Mouse (Mus musculus) heart, adult 18-20 months (tissue): Measurements from ENCODE around the gene Ccl5. TPM values are rescaled to one million over a fixed set of nuclear protein-coding genes. Genes with fewer than 3 reads are reported as not detected.
"Not testable (repeated sequence)": the region's sequence is repeated elsewhere in the genome, so short reads cannot be mapped to it uniquely, and the experiment has no call there.

Experiments
- DNase-seq, 2 experiments: peaks; one replicate each; pipeline ENCODE4 v3.0.0; 2021 to 2022; ENCODE audit warnings: mixed read lengths in 1 of 2
- long read RNA-seq, 2 experiments: library from polyadenylated mRNA; stranded (forward); transcript quantifications; one replicate each; pipeline ENCODE4 v2.0.0; 2021
- total RNA-seq, 2 experiments: library from RNA; stranded (reverse); gene quantifications; 2 replicates each; pipeline ENCODE4 v1.2.3; 2021

The Ccl5 gene
- 10 to 100 TPM in 1 of 2 experiments, 1 to 10 TPM in 1; 2.6 to 10.5 TPM for total RNA-seq
- long read RNA-seq, experiment 1, partial matches to known transcripts: 0 of 1 reads
- long read RNA-seq, experiment 1, other reads (novel, unspliced or antisense): 0 of 1 reads
- long read RNA-seq, experiment 2, transcript Ccl5-201 (3 exons, 532 nt): major isoform, 10 of 11 reads
- long read RNA-seq, experiment 2, partial matches to known transcripts: 0 of 11 reads
- long read RNA-seq, experiment 2, other reads (novel, unspliced or antisense): 1 of 11 reads

DNA sequence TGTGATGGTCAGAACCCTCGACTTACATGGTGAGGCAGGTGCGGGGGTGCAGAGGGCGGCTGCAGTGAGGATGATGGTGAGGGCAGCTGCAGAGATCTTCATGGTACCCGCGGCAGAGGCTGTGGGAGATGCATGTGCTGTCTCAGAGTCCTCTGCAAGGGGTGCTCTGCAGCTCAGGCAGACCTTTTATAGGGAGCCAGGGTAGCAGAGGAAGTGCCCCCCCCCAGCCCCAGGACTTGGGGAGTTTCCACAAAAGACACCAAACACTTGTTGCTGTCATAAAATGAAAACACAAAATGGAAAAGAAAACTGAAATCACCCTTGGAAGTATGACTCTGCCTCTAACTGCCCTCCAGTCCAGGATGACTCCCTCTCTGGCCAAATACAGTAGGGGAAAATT, at the start of gene Ccl5:
Ccl5 (minus strand) TSS at position 159 of the 400 bp plus-strand sequence.
- no peak for DNase-seq

DNA sequence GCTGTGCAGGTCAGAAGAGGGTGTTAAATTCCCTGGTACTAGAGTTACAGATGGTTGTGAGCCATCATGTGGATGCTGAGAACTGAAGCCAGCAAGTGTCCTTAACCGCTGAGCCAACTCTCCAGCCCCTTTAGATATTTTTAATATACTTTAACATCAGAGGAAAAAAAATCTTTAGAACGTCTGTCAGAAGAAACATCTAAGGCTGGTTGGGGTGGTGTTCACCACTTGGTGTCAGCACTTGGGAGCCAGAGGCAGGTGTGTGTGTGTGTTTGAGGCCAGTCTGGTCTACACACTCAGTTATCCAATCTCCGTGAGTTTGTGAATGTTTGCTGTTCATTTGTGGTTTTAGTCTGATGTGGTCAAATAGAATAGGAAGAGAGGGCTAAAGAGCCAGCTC, 48.7 kb upstream of the Ccl5 start:
- DNase-seq: no peak

DNA sequence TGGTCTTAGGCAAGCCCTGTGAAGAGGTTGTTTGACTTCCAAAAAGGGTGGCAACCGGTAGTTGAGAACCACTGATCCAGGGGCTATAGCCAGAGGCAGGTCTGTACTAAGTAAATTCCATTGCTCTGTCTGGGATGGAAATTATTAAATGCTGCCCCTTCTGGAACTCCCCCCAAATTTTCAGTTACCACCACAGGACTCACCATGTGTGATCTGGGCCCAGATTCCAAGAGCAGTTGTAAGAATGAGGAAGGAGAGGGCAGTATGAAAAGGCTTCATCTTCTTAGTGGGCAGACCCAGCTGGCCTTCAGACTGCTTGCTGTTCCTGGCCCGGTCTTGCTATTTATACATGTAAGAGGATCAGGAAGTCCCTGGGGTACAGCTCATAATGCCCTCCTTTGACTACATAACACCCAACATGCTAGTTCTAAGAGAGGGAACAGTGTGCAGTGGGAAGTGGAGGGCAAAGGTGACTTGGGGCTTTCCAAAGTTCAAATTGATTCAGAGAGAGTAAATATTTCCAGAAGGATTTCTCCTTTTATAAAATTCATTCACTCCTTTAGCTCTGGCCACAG, 48.0 kb upstream of the Ccl5 start, which contains the start of gene Ccl9:
Ccl9 (minus strand) TSS at position 451 of the 575 bp plus-strand sequence.
- peak; percentile 32 to 66 for DNase-seq

DNA sequence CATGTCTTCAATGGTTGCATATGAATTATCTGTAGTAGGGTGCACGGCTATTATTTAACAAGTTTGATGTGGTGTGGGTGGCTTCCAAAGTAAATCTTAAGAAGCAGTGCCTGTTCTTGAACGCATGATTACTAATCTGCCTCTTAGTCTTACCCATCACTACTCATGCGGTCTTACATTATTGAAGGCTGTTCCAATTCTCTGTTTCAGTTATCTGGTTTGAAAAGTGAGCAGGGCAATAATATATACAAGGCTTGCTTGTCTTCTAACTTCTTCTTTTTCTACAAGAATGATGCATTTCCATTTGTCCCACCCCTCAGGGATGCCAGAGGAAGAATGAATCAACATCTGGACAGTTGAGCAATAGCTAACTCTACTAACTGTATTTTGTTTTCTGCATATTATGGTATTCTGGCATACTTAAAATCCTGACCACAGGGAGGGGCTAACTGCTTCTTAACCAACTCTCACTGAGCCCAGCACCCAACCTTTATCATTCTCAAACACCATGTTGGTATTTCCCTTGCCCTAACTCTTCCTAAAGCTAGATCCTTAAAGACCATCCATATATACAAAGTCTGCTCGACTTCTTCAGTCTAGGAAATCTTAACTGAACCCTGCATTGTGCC, 46.7 kb upstream of the Ccl5 start:
- peak in 1 of 2 experiments; percentile 31 for DNase-seq

- no peak for DNase-seq
Measured at GRCm38 (mm10) chr11:83572834-83573233, 42.5 kb upstream of the Ccl5 start.

- DNase-seq: peak; percentile 70 to 88
Measured at GRCm38 (mm10) chr11:83572223-83572622, 41.9 kb upstream of the Ccl5 start.

DNA sequence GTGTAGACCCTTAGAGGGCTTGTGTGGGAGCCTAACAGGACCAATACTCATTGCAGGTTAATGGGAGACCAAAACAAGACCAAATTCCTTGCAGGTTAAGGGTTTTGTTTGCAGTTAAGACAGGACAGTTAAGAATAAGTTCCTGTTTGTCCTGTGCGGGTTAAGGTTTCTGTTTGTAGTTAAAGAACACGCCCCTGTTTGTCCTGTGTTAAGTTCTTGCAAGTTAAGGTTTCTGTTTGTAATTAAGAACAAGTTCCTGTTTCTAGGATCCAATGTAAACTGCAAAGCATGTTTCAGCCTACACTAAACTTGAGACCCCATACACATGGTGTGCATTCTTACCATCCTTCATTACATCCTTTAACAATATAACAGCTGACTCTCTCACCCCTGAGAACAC, 39.9 kb upstream of the Ccl5 start:
- no peak for DNase-seq

- DNase-seq: no peak
Measured at GRCm38 (mm10) chr11:83569249-83569648, 38.9 kb upstream of the Ccl5 start.

- no peak for DNase-seq
Measured at GRCm38 (mm10) chr11:83568786-83569185, 38.5 kb upstream of the Ccl5 start.

DNA sequence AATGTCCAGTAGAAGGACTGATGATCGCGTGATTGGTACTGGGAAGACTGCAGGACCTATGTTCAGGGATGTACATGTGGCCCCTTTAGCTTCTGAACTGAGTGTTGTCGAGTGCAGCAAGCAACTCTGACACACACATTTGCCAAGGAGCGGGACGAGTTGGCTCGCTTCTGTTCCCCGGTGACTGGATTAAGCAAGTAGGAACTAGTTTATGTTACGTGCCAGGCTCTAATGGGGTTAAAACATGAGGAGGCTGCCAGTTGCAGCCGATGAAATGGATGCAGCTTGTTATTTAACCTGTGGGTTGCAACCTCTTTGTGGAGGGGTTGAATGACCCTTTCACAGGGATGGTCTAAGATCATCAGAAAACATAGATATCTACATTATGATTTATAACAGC, 37.7 kb upstream of the Ccl5 start:
- no peak for DNase-seq

GRCm38 (mm10) chr11:83567311-83567710, 37.0 kb upstream of the Ccl5 start:
- no peak for DNase-seq

GRCm38 (mm10) chr11:83566617-83567016, 36.3 kb upstream of the Ccl5 start:
- DNase-seq: no peak

DNA sequence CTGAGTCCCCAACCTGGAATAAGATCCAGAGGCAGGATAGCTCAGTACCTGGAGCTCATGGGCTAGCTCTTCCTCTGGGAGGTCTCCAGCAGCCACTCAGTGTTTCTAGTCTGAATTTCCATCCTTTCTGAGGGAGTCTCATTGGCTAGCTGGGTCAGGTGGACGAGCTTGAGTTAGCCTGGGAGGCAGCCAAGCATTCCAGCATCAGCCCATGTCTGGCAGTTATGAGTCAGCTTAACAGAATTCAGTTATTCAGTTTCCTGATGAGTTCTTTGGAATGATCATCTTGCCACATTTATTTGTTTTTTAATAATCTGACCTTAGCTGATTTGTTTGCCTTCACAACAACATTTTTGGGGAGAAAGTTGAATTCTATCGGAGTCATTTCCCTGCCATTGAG, 33.4 kb upstream of the Ccl5 start:
- DNase-seq: peak; percentile 39 to 47

GRCm38 (mm10) chr11:83562311-83562887, 32.1 kb upstream of the Ccl5 start:
- DNase-seq: no peak

DNA sequence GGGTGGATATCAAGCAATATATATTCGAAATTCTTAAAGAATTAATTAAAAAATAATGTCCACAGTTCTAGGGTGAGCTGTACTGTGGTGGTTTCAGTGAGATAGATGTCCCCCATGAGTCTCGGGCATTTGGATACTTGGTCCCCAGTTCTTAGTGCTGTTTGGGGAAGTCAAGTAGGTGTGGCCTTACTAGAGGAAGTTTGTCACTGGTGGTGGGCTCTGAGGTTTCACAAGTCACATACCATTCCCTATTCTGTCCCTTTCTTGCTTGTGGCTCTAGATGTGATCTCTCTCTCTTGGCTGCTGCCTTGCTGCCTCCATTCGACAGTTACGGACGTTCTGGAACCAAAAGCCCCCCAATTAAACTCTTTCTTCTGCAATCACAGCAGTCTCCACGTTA, 30.1 kb upstream of the Ccl5 start:
- peak in 1 of 2 experiments; percentile 29 for DNase-seq

GRCm38 (mm10) chr11:83557074-83557473, 26.8 kb upstream of the Ccl5 start:
- DNase-seq: no peak

DNA sequence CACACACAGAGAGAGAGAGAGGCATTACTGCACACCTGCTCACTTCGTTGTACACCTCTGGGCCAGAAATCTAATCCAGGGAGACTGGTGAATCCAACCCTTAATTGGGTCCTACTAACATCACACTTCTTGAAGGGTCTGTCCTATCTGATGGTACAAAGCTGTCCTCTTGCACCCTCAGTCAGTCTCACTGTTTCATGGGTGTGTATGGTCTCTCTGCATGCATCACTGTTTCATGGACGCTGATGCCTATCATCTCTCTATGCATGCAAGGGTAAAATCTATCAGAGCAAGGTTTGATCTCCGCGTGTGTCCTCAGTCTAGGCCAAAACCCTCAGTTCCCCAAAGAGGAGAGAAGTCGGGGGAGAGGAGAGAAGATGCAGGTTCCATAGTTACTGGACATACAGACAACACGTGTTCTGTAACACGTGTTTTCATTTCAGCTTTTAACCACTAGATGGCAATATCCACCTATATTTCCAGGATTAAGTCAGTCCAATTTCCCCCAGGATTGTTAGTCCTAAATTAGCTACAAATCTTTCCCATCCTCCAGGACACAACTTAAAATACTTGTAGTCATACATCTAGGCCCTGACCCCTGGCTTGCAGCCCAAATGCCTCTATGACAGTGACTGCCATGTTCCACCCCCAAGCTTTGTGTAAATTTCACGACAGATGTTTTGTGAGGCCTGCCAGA, 25.9 kb upstream of the Ccl5 start:
- DNase-seq: peak; percentile 40 to 80

DNA sequence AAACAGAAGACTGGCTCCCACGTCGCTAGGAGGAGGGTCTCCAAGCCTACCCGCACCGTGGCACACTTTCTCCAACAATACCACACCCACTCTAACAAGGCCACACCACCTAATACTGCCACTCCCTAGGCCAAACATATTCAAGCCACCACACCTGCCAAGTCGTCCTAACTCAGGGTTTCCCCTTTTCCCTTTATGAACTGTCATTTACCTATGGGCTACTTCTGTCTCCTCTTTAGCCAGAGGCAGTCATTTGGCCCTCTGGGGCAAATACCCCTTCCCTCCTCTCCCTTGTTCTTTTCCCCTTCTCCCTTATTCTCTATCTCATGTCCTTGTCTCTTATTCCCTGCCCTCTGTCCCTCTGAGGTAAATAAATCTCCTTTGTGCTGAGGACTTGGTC, 21.4 kb upstream of the Ccl5 start:
- no peak for DNase-seq

- DNase-seq: not testable (repeated sequence)
Measured at GRCm38 (mm10) chr11:83551037-83551436, 20.7 kb upstream of the Ccl5 start.

GRCm38 (mm10) chr11:83550186-83550632, 19.9 kb upstream of the Ccl5 start:
- DNase-seq: no peak

DNA sequence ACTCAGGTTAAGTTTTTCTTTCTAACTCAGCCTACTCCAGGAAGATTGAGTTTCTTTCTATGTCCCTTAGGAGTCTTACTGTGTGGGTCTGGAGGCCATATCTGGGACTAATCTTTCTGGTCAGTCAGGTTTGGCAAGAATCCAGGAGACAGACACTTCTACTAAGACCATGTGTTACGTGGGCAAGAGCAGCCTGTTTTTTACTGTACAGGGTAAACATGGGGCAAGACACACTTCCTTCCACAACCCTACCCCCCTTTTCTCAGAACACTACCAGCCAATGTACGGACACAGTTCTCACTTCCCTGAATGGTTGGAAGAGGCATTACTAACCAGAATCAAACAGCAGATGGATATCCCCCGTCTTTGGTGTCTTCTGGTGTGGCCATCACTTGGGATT, 13.9 kb upstream of the Ccl5 start:
- DNase-seq: peak in 1 of 2 experiments; percentile 14

DNA sequence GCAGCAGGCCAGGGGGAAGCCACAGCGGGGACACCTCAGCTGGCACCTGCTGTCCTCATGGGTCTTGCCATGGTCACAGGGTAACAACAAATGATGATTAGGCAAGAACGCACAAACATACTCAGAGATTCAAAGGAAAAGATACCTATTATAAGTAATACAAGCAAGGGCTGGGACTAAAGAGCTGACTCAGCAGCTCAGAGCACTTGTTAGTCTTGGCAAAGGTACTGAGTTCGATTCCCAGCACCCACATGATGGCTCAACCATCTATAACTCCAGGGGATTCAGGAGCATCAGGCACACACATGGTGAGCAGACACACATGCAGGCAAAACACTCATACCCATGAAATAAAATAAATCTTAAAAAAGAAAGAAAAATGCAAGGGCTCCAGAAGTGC, 11.1 kb upstream of the Ccl5 start:
- DNase-seq: no peak
